Mouse (Mus musculus): Measurements from ENCODE around the gene Naa25.

DNA sequence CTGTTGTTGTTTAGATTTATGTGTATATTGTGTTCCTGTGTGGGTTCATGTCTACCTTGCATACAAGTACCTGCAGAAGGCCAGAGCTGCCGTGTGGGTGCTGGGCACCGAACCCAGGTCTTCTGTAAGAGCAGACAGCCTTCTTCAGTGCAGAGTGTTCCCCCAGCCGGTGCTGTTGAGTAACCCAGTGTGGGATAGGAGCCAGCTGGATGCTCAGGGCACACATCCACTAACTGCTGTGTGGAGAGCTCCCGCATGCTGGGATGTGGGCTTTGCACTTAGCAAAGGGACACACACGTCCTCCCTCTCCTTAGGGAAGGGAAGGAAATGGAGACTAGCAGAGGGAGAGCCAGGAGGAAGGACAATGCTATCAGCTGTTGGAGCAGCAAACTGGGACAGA, 40.4 kb downstream of the Naa25 start:
- TF ChIP-seq CTCF (IDR thresholded peaks at IDR 0.05; ENCODE audit: insufficient read depth, low read length) (no peak), POLR2A (IDR thresholded peaks at IDR 0.05; ENCODE audit: borderline replicate concordance, extremely low read depth, low read depth, low read length) (no peak)

All from lung, adult 2 months (tissue).